Mouse (Mus musculus): ENCODE data around the gene Kcnk6. TPM values are rescaled to one million over a fixed set of nuclear protein-coding genes. Genes with fewer than 3 reads are reported as not detected.

The Kcnk6 gene
- total and polyA plus RNA-seq, 3 experiments = 1.4 to 5.2 TPM; not detected in 1

DNA sequence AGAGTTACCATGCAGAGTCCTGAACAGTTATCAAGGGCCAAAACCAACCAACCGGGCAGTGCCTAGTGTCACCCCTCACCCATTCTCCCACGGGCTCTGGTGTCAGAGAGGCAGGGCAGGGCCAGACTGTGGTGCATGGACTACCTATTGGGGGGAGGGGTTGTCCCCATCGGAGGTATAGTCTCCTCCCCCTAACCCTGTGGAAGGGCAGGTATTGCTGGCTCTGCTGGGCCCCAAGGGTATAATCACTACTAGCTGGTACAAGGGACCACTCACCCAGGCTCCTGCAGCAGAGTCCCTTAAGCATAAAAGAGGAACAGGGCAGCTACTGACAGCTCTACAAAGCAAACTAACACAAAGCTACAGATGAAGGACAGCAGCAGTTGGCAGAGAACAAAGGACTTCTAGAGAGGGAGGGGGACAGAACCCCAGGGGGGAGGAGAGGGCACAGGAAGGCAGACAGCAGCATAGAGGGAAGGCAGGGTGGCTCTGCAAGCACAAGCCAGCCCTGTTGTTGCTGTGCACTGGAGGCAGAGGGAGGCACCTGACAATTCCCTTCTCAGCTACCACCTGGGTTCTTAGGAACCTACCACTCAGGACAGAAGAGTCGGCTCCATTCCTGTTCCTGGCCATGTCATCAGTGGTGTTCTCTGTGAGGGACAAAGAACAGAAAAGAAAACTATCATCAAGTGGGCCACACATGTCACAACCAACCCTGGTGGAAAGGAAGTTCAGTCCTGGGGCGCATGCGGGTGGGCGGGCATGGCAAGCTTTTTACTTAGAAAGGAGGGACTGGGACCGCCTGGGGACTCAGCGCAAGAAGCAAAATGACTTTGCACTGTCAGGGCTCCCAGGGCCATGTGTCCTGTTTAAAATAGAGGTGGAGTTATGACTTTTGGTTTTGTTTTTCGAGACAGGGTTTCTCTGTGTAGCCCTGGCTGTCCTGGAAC is 27.7 kb upstream of the Kcnk6 start:
- no peak for TF ChIP-seq RAD21 (IDR thresholded peaks at IDR 0.05; ENCODE audit: low read depth, low read length)
- no peak for TF ChIP-seq UBTF (IDR thresholded peaks at IDR 0.05; ENCODE audit: borderline replicate concordance, insufficient read depth, low read depth, low read length)
- TF ChIP-seq RCOR1 (IDR thresholded peaks at IDR 0.05; ENCODE audit: low read depth, low read length) = no peak
- TF ChIP-seq MYB (IDR thresholded peaks at IDR 0.05; ENCODE audit: low read depth, low read length) = no peak
- TF ChIP-seq ZKSCAN1 (IDR thresholded peaks at IDR 0.05; ENCODE audit: low read depth, low read length) = no peak
- TF ChIP-seq NELFE (IDR thresholded peaks at IDR 0.05; ENCODE audit: low read depth, low read length) = no peak
- TF ChIP-seq POLR2AphosphoS5 (IDR thresholded peaks at IDR 0.05; ENCODE audit: borderline replicate concordance, low read depth, low read length) = no peak
- TF ChIP-seq ETS1 (IDR thresholded peaks at IDR 0.05; ENCODE audit: low read depth, low read length) = no peak
- TF ChIP-seq CTCF (IDR thresholded peaks at IDR 0.05 in 2 of 3, conservative IDR thresholded peaks at IDR 0.05 in 1 of 3; ENCODE audit: control insufficient read depth in 1 of 3, insufficient read depth in 1 of 3, low read depth in 2 of 3, low read length in 3 of 3, poor library complexity in 1 of 3, severe bottlenecking in 1 of 3) = no peak
- TF ChIP-seq TBP (IDR thresholded peaks at IDR 0.05; ENCODE audit: low read depth, low read length) = no peak
- no peak for TF ChIP-seq E2F4 (IDR thresholded peaks at IDR 0.05; ENCODE audit: borderline replicate concordance, low read depth, low read length)
- TF ChIP-seq ZC3H11A (IDR thresholded peaks at IDR 0.05; ENCODE audit: low read depth, low read length) = no peak
- TF ChIP-seq MAFK (IDR thresholded peaks at IDR 0.05; ENCODE audit: borderline replicate concordance, low read depth, low read length) = no peak
- no peak for TF ChIP-seq SIN3A (IDR thresholded peaks at IDR 0.05; ENCODE audit: low read length)
- no peak for TF ChIP-seq CHD1 (IDR thresholded peaks at IDR 0.05; ENCODE audit: low read depth, low read length)
- no peak for TF ChIP-seq KAT2A (conservative IDR thresholded peaks at IDR 0.05; ENCODE audit: low read depth, low read length)
- no peak overlapping the region for H3K9ac ChIP-seq (ENCODE audit: control insufficient read depth, low read depth, low read length, poor library complexity, severe bottlenecking)
- H3K27ac ChIP-seq (ENCODE audit: control insufficient read depth, low read depth, low read length) = no peak overlapping the region
- no peak overlapping the region for H3K4me3 ChIP-seq (ENCODE audit: control insufficient read depth in 1 of 2, insufficient read depth in 1 of 2, low read depth in 2 of 2, low read length in 2 of 2)
- DNase-seq (ENCODE audit: low read depth, low spot score) = no peak
- no peaks in the 10 kb centered on the region for H3K27me3 ChIP-seq (ENCODE audit: control insufficient read depth in 1 of 2, insufficient read depth in 2 of 2, low read length in 2 of 2)
- no peaks in the 10 kb centered on the region for H3K9me3 ChIP-seq (replicated peaks; ENCODE audit: insufficient read depth, low read length)
- H3K36me3 ChIP-seq (ENCODE audit: control insufficient read depth in 1 of 2, insufficient read depth in 2 of 2, low read length in 2 of 2) = peaks cover 0 to 3% of the 10 kb centered on the region in 2 experiments; a peak in 2 of 4 replicates
- H3K4me1 ChIP-seq (ENCODE audit: control insufficient read depth in 1 of 2, insufficient read depth in 2 of 2, low read length in 2 of 2) = no peaks in the 10 kb centered on the region
- no peaks in the 10 kb centered on the region for H3K79me2 ChIP-seq (ENCODE audit: control insufficient read depth, insufficient read depth, low read length, poor library complexity)

DNA sequence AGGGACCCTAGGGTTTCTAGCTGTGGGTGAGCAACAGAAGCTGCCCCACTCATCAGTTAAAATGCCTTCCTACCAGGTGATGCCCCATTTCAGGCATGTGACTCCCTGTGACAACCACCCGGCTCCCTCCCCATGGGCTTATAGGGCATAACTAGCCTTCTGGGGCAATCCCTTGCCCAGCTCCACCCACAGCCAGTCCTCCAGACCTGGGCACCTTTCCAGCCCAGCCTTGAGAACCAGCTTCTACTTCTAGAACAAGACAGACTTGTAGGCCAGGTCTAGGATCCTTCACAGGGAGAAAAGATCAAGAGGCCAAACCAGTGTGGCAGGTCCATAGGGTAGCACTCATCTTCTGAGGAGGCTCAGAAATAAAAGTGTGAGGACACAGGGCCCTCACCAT is 25.1 kb upstream of the Kcnk6 start:
- Histone ChIP-seq H3K9me3 (replicated peaks; ENCODE audit: insufficient read depth, low read length) (no peaks in the 10 kb centered on the region), H3K4me3 (ENCODE audit: control insufficient read depth in 1 of 2, insufficient read depth in 1 of 2, low read depth in 2 of 2, low read length in 2 of 2) (no peak overlapping the region), H3K4me1 (ENCODE audit: control insufficient read depth in 1 of 2, insufficient read depth in 2 of 2, low read length in 2 of 2) (no peaks in the 10 kb centered on the region; a peak in 1 of 4 replicates), H3K79me2 (ENCODE audit: control insufficient read depth, insufficient read depth, low read length, poor library complexity) (no peaks in the 10 kb centered on the region), H3K27me3 (ENCODE audit: control insufficient read depth in 1 of 2, insufficient read depth in 2 of 2, low read length in 2 of 2) (no peaks in the 10 kb centered on the region), H3K36me3 (ENCODE audit: control insufficient read depth in 1 of 2, insufficient read depth in 2 of 2, low read length in 2 of 2) (peaks cover 0 to 3% of the 10 kb centered on the region in 2 experiments; a peak in 2 of 4 replicates), H3K27ac (ENCODE audit: control insufficient read depth, low read depth, low read length) (no peak overlapping the region), H3K9ac (ENCODE audit: control insufficient read depth, low read depth, low read length, poor library complexity, severe bottlenecking) (no peak overlapping the region)
- DNase-seq (ENCODE audit: low read depth, low spot score) = no peak
- TF ChIP-seq KAT2A (conservative IDR thresholded peaks at IDR 0.05; ENCODE audit: low read depth, low read length) (no peak), POLR2A (IDR thresholded peaks at IDR 0.05; ENCODE audit: control insufficient read depth in 1 of 2, insufficient read depth in 1 of 2, low read depth in 1 of 2, low read length in 2 of 2, poor library complexity in 1 of 2) (no peak), USF1 (IDR thresholded peaks at IDR 0.05; ENCODE audit: low read depth, low read length) (no peak), TBP (IDR thresholded peaks at IDR 0.05; ENCODE audit: low read depth, low read length) (no peak), POLR2AphosphoS5 (IDR thresholded peaks at IDR 0.05; ENCODE audit: borderline replicate concordance, low read depth, low read length) (no peak), ELF1 (IDR thresholded peaks at IDR 0.05; ENCODE audit: low read depth, low read length) (no peak), CTCF (IDR thresholded peaks at IDR 0.05 in 2 of 3, conservative IDR thresholded peaks at IDR 0.05 in 1 of 3; ENCODE audit: control insufficient read depth in 1 of 3, insufficient read depth in 1 of 3, low read depth in 2 of 3, low read length in 3 of 3, poor library complexity in 1 of 3, severe bottlenecking in 1 of 3) (no peak), NRF1 (IDR thresholded peaks at IDR 0.05; ENCODE audit: insufficient read depth, low read depth, low read length, poor library complexity, severe bottlenecking) (no peak)
